11 mouse cellular contexts compared by ENCODE assay signal in genomic region chr15:59887381-59888130, GRCm38 (mm10).
DNase-seq lines count a peak whose midpoint lies in the region; ATAC-seq lines count a peak whose summit lies in the region.
"Had no signal": no experiment of that assay in that cellular context is flagged by ENCODE, and none has a peak within 500 bp of the region (broad histone marks: within the 10 kb centered on the region; RNA-seq: fewer than 3 reads in every experiment).

No protein-coding gene starts in this region.

- H3K4me3 ChIP-seq in heart, embryonic 10.5 days: no peak overlapping the region
- no peak overlapping the region for H3K4me3 ChIP-seq in brown adipose tissue, adult 24 weeks (ENCODE audit: insufficient read depth, low read depth, low read length)
- H3K4me3 ChIP-seq in forebrain, embryonic 16.5 days (replicated peaks; ENCODE audit: low read length): no peak overlapping the region
- H3K4me3 ChIP-seq: kidney, embryonic 15.5 days had no signal

- DNase-seq in heart, adult 8-10 months (ENCODE audit: low spot score): peak; percentile 9
- no peak for DNase-seq in heart, embryonic 10.5 days (ENCODE audit: low spot score)
- DNase-seq in A20 (ENCODE audit: low read depth, low spot score): peak; percentile 11
- DNase-seq in cerebellum, adult 8-10 months: no peak
- DNase-seq: adrenal gland, adult 8-10 months; cerebellum, postnatal 10 days; thymus, postnatal 25 days had no signal

- no peaks in the 10 kb centered on the region for H3K36me3 ChIP-seq in heart, embryonic 10.5 days
- H3K36me3 ChIP-seq in forebrain, embryonic 16.5 days (ENCODE audit: control insufficient read depth, insufficient read depth): no peaks in the 10 kb centered on the region
- H3K36me3 ChIP-seq: kidney, embryonic 15.5 days had no signal

- no peak overlapping the region for H3K9ac ChIP-seq in forebrain, embryonic 16.5 days (replicated peaks; ENCODE audit: low read depth, low read length)
- H3K9ac ChIP-seq: kidney, embryonic 15.5 days had no signal

- H3K27ac ChIP-seq in heart, embryonic 10.5 days: no peak overlapping the region
- H3K27ac ChIP-seq in brown adipose tissue, adult 24 weeks (replicated peaks; ENCODE audit: low read depth, low read length): 0 out of 2 replicates have a peak overlapping the region, but pooled peaks have one; percentile 39
- no peak overlapping the region for H3K27ac ChIP-seq in forebrain, embryonic 16.5 days (ENCODE audit: low read length)
- H3K27ac ChIP-seq: kidney, embryonic 15.5 days had no signal

- no peak overlapping the region for H3K4me2 ChIP-seq in forebrain, embryonic 16.5 days (ENCODE audit: low read length)
- H3K4me2 ChIP-seq: kidney, embryonic 15.5 days had no signal

- no peaks in the 10 kb centered on the region for H3K9me3 ChIP-seq in heart, embryonic 10.5 days
- no peaks in the 10 kb centered on the region for H3K9me3 ChIP-seq in forebrain, embryonic 16.5 days (ENCODE audit: control insufficient read depth, low read length)
- H3K9me3 ChIP-seq: kidney, embryonic 15.5 days had no signal

- H3K27me3 ChIP-seq in heart, embryonic 10.5 days (ENCODE audit: insufficient read depth, poor library complexity, severe bottlenecking): no peaks in the 10 kb centered on the region
- H3K27me3 ChIP-seq in forebrain, embryonic 16.5 days (replicated peaks; ENCODE audit: control insufficient read depth, insufficient read depth, low read length): no peaks in the 10 kb centered on the region
- H3K27me3 ChIP-seq: kidney, embryonic 15.5 days had no signal

- H3K4me1 ChIP-seq in heart, embryonic 10.5 days: peaks cover 5% of the 10 kb centered on the region; the same call in 1 of the 2 replicates
- no peaks in the 10 kb centered on the region for H3K4me1 ChIP-seq in brown adipose tissue, adult 24 weeks (ENCODE audit: control insufficient read depth, insufficient read depth, insufficient read length, low read length)
- no peaks in the 10 kb centered on the region for H3K4me1 ChIP-seq in forebrain, embryonic 16.5 days (replicated peaks; ENCODE audit: control insufficient read depth, insufficient read depth, low read length)
- H3K4me1 ChIP-seq: kidney, embryonic 15.5 days had no signal

- WGBS in heart, embryonic 10.5 days: 44% methylated on average over 5 of the region's 5 CpGs
- WGBS in forebrain, embryonic 16.5 days: 43% methylated on average over 5 of the region's 5 CpGs

- ATAC-seq in megakaryocyte progenitor cell, adult 5-6 weeks (replicated peaks; ENCODE audit: poor library complexity): peak; percentile 83
- ATAC-seq in forebrain, embryonic 16.5 days: no peak

Comparison
In these comparisons a context has a peak if more than half of its experiments do, and no peak if none do; other contexts are left out.
1. DNase-seq: peak in heart, adult 8-10 months (single experiment) and A20 (single experiment); none in heart, embryonic 10.5 days (single experiment) and cerebellum, adult 8-10 months (single experiment).